Mouse (Mus musculus): Measurements from ENCODE around the gene Ppp3ca.

The Ppp3ca gene

DNA sequence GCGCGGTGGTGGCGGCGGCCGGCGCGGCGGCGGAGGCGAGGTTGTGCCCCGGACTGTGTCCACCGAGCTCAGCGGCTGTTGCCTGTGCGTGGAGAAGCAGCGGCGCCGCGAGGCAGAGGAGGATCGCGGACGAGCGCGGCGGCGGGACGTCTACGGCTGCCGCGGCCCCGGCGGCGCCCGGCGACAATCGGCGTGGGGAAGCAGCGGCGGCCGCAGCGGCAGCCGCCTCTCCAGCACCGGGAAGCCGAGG lies at the start of gene Ppp3ca:
Gene Ppp3ca (plus strand): TSS at position 15 of the 250 bp plus-strand sequence.
- in situ Hi-C loops (cut with MboI; ENCODE audit: low sequenced_read_pairs) = loop anchor here (25.0 kb wide), 1 partner anchor 783 kb away; no protein-coding TSS in a partner anchor

DNA sequence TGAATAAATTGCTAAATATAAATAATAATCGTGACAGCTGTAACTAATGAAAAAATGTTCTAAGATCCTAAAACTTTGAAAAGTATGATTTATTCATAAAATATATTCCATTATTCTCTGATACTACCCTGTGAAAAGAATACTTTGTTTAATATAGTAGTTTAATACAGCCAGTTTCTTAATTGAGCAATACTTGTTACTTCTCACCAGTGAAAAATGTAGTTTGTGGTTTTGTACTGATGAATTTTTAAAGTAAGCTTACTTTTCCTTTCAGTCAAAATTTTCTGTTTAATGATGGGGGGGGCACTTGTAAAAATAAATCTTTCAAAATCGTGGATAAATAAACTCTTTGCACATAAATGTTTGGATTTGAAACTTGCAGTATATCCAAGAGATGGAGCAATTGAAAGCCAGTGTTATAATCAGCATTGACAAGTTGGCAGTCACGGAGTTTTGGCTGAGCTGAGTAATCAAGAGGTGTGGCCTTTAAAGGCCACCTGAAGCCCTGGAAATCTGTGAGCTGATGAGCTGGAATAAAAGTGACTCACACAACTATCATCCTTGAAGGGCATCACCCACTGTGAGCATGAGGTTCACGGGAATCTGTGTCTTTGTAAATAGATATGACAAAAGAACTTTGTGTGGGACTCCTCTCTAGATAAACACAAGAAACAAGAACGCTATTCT lies 29.2 kb upstream of the Ppp3ca start:
- in situ Hi-C loops (cut with MboI; ENCODE audit: low sequenced_read_pairs) = no loop called here

DNA sequence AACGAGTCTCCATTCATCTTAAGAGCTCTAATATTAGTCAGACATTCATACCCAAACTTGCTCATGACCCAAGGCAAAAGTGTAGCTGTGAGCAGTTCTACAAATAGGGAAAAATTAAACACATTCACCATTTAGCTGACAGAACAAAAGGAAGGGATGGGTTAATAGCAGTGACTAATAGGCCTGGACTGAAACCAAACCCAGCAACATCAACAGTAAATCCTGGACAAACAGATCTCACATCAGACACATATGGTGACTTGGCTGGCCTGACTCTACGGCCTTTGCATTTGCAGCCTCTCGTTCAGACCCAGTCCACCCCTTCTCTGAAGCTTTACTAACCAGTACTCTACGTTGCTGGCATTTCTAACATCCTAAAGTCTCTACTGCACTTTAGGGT lies 19.0 kb upstream of the Ppp3ca start:
- in situ Hi-C loops (cut with MboI; ENCODE audit: low sequenced_read_pairs) = loop anchor here (25.0 kb wide), 1 partner anchor 764 kb away; no protein-coding TSS in a partner anchor

DNA sequence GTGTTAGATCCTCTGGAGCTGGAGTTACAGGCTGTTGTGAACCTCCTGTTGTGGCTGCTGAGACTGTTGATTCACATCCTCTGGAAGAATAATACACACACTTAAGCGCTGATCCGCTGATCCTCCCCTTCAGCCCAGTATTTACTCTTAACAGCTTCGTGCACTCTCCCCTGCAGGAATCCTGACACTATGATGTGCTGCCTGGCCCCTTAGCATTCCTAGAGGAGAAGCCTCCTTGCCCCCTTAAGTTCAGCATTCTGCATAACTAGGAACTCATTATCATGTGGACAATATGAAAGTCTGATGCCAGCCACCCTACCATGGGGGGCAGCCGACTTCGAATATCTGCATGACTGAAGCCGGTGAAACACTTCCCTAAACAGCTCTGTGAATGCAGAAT lies 18.4 kb upstream of the Ppp3ca start:
- in situ Hi-C loops (cut with MboI; ENCODE audit: low sequenced_read_pairs) = loop anchor here (25.0 kb wide), 1 partner anchor 764 kb away; no protein-coding TSS in a partner anchor

DNA sequence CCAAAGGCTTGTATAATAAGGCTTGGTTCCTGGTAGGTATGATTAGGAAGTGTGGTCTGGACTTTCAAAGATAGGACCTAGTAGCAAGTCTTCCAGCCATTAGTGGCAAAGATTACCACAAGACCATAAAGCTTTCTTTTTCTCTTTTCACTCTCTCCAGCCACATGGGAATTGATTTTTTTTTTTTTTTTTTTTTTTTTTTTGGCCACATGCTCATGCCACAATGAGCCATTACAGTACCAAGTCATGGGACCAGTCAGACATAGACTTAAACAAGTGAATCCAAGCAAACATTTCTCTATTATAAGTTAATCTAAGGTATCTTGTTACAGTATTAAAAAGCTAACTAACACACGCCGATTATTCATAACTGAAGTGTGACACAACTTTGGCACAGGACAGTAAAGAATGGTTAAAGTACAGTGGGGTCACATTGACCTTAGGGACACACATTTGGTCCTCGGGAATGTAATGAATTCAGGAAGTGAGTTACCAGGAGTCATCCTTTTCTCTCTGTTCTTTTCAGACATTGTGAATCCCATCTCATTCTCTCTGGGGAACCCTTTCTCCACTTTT lies 13.4 kb upstream of the Ppp3ca start:
- in situ Hi-C loops (cut with MboI; ENCODE audit: low sequenced_read_pairs) = loop anchor here (25.0 kb wide), 1 partner anchor 769 kb away; no protein-coding TSS in a partner anchor

DNA sequence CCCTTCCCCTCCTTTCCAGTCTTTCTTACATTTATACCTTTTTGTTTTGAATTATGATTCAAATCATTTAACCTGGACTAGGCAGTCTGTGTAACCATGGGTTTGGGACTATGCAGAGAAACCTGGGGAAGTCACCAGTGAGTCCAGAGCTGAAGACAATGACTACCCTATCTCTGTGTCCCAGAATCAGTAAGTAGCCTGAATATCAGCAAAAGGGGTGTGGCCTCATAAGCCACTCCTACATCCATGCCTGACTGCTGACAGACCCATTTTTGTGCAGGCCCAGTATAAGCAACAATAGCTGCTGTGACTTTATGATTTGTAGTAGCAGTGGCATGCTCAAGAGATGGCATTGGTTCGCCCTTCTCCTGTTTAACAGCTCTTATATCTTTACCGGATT lies 11.2 kb upstream of the Ppp3ca start:
- in situ Hi-C loops (cut with MboI; ENCODE audit: low sequenced_read_pairs) = loop anchor here (25.0 kb wide), 1 partner anchor 771 kb away; no protein-coding TSS in a partner anchor

DNA sequence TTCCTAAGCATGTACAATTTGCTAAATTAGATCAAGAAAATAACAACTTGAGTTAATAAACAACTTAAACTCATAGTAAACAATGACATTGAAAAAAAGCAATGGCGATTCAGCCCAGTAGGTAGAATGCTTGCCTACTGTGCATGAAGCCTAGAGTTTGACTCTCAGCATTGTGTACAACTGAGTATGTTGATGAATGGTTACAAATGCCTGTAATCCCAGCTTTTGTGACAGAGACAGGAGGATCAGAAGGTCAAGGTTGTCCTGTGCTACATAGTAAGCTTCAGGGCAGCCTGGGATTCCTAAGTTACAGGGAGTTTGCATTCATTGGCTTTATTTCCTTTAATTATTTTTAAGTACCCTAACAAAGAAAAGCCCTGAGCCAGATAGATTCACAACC lies 4.8 kb upstream of the Ppp3ca start:
- in situ Hi-C loops (cut with MboI; ENCODE audit: low sequenced_read_pairs) = loop anchor here (25.0 kb wide), 1 partner anchor 778 kb away; no protein-coding TSS in a partner anchor

DNA sequence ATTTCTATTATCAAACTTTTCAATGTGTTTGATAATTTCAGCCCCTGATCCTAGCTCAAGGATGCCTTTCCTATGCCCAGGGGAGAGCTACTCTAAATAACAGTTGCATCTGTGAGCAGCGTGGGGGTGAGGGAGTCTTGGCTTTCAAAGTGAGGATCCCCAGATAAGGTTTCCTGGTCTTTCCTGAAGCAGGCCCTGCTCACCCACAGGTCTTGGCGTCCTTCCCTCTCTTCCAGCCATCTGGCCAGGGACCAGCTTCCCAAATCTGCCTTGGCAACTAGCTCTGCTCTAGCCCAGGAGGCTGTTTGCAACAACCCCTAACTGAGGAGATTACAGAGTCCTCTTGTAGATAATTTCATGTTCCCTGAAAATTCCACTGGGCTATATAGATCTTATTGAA lies 1.9 kb upstream of the Ppp3ca start:
- in situ Hi-C loops (cut with MboI; ENCODE audit: low sequenced_read_pairs) = loop anchor here (25.0 kb wide), 1 partner anchor 781 kb away; no protein-coding TSS in a partner anchor

DNA sequence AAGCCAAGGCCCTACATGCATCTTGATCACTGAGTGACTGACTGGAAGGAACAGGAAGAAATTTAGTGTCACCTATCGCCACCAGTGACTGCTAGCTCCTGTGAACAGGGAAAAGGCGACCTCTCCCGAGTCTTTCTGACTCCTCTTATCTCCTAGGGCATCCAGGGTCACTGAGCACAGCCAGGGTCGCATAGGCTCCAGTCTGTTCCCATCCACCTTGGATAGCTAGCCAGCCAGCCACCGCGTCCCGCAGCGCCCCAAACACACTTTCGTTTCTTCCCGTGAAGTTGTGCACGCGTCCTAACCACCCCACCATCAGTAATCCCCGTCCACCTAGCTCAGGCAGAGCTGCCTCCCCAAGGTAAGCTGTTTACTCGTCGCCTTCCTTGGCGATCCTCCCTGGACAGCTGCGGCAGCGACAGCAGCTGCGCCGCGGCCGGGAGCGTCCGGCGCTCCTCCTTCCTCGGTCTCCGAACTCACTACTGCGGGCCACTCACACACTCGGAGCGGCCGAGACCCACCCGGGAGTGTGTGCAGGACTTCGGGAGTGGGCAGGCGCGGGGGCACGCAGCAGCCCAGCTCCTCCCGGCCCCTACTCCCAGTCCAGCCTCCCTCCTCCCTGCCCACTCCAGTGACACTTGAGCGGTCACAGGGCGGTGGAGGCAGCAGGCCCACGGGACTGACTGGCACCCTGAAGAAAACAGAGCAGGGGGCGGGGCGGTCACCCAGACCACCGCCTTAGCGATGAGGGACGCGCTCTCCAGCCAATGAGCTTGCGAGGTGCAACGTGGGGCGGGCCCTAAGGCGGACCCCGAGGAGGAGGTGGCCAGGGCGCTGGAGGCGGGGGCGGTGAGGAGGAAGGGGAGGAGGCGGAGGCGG lies 454 bp upstream of the Ppp3ca start:
- in situ Hi-C loops (cut with MboI; ENCODE audit: low sequenced_read_pairs) = loop anchor here (25.0 kb wide), 1 partner anchor 782 kb away; no protein-coding TSS in a partner anchor

DNA sequence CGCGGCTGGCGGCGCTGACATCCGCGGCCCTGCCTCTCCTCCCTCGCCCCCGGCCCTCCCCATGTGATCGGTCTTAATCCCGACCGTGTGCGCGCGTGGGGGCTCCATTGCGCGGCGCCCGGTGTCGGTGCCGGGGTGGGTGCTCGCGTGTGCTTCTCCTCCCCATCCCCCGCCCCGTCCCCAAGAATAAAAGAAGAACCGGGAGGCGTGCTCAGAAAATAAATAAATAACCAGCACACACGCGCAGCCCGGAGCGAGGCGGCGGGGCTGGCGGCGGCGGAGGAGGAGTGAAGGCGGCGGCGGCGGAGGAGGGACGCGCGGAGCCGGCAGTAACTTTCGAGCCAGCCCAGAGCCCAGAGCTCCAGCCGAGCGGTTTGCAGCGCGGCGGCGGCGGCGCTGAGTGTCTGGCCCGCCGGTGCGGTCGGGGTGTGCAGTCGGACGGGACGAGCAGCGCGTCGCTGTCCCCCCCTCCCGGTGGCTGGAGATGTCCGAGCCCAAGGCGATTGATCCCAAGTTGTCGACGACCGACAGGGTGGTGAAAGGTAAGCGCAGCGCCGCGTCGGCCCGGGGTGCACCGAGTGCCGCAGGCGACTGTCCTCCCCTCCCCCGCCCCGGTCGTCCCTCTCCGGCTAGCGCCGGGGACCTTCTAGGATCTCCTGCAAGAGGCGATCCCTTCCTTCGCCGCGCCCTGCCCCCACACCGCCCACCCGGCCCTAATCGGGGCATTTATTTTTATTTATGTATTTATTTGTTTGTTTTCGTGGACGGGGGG lies 622 bp downstream of the Ppp3ca start:
- in situ Hi-C loops (cut with MboI; ENCODE audit: low sequenced_read_pairs) = loop anchor here (25.0 kb wide), 1 partner anchor 783 kb away; no protein-coding TSS in a partner anchor

DNA sequence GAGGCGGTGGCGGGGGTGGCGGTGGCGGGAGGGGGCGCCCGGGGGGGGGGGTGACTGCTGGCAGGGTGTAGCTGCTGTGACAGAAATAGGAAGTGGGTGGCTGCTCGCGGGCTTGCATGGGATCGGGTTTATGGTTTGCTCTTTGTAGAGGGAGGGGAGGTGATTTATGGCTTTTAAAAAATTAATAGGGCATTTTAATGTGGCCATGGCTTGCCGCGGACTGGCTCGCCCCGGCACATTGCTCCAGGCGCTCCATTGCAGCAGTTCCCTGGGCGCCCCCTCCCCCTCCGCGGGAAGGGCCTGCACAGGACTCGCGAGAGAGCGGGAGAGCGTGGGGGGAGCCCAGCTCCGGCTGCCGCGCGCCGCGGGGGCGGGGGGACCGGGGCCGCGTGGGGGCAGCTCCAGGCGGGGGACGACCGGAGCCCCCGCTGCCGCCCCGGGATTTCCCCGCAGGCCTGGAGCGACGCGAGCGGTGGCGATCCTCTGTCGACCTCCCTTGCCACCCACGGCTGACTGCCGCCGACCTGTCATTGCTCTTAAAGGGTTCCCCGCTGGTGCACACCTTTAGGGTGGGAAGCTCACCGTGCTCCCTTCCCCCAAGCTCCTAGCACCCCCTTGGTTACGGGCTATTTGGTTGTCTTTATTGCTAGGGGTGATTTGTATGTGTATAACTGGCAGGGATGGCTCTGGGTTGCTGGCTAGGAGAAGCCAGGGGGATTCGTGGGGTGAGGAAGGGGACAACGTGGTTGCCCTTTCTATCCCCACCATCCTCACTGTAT lies 1.4 kb downstream of the Ppp3ca start:
- in situ Hi-C loops (cut with MboI; ENCODE audit: low sequenced_read_pairs) = loop anchor here (25.0 kb wide), 1 partner anchor 784 kb away; no protein-coding TSS in a partner anchor

DNA sequence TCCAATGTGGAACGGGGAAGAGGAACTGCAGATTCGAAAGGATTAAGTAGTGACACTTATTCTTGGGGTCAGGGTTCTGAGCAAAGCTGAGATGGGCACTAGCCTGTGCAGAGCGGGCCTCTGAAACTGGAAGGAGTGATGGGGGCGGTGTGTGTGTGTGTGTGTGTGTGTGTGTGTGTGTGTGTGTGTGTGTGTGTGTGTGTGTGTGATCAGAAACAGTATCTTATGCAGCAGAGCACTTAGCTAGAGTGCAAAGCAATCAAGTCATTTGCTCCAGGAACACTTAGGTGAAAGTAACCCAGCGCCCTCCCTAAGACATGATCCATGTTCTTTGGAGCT lies 2.0 kb downstream of the Ppp3ca start:
- in situ Hi-C loops (cut with MboI; ENCODE audit: low sequenced_read_pairs) = loop anchor here (25.0 kb wide), 1 partner anchor 785 kb away; no protein-coding TSS in a partner anchor

DNA sequence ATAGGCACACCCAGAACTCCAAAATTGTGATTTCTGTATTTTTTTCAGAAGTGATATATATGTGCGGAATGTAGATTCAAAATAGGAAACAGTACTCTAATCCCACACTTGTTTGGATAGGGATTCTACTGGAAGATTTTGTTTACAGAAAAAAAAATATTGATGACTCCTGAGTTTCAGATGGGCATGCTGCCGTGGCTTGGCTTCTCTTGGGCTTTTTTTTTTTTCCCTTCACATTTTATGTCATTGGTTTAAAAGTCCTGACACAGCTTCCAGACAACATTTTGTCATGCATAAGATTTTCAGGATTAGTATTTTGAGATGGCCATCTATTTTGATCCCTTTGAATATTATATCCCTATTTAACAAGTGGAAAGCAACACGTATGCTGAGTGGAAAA lies 2.9 kb downstream of the Ppp3ca start:
- in situ Hi-C loops (cut with MboI; ENCODE audit: low sequenced_read_pairs) = loop anchor here (25.0 kb wide), 1 partner anchor 786 kb away; no protein-coding TSS in a partner anchor

DNA sequence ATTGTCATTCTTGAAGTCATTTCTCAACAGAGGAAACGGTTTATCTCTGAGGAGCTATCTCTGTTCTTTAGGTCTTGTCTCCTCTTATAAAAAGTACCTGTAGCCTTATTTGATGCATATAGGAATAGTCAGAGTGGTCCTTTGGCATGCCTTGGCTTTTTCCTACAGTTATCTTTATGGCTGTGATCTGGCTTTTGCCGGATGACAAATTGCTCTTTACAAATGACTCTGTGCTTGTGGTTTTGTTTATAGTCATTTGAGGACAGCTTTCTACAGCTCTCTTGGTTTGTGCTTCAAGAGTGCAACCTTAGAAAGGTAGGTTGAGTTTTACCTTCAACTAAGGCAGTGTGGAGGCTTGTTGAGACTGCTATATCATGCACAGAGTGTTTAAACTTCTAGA lies 3.4 kb downstream of the Ppp3ca start:
- in situ Hi-C loops (cut with MboI; ENCODE audit: low sequenced_read_pairs) = loop anchor here (25.0 kb wide), 1 partner anchor 786 kb away; no protein-coding TSS in a partner anchor

DNA sequence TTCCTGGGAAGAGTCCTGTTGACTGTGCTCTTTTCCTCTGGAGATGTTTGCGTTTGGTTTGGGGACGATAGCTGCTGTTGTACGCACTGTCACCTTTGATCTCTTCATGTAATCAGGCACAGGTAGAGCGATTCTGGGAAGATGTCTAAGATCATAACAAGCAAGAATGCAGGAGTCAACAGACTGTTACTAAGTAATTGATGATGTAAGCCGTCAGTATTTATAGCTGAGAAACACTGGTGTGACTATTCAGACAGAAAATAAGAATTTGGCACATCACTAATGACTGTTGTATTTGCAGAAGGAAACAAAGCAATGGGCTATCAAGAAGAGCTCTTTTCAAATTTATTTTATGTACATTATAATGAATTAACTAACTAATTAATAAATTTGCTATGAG lies 4.6 kb downstream of the Ppp3ca start:
- in situ Hi-C loops (cut with MboI; ENCODE audit: low sequenced_read_pairs) = loop anchor here (25.0 kb wide), 1 partner anchor 787 kb away; no protein-coding TSS in a partner anchor

DNA sequence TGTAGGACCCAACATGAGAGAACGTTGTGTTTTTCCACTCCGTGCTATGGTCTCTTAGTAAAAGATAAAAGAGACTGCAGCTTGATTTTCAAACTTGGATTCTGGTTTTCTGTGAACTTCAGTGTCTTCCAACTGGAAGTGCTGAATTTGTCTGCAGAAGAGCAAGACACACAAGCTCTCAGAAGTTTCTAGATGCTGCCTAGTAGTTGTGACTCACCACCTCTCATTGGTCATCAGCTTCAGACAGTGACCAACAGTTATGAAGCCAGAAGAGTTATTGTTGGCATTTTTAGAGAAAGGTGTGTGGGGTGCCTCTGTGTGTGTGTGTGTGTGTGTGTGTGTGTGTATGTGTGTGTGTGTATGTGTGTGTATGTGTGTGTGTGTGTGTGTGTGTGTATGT lies 7.1 kb downstream of the Ppp3ca start:
- in situ Hi-C loops (cut with MboI; ENCODE audit: low sequenced_read_pairs) = no loop called here

DNA sequence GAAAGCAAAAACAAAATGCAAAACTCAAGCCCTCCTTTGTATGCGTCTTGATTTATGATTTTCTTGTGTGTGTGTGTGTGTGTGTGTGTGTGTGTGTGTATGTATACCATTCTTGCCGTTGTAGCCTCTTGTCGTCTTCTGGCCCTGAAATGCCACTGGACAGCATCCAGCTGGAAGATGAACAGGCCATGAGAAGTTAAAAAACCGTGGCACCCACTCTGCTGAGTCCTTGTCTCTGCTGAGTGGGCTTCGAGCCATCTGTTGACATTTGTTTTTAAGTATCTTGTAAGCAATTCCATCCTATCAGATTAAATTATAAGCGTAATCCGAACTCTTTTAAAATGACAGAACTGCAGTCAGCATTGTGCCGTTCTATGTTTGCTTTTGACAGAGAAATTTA lies 8.5 kb downstream of the Ppp3ca start:
- in situ Hi-C loops (cut with MboI; ENCODE audit: low sequenced_read_pairs) = no loop called here

DNA sequence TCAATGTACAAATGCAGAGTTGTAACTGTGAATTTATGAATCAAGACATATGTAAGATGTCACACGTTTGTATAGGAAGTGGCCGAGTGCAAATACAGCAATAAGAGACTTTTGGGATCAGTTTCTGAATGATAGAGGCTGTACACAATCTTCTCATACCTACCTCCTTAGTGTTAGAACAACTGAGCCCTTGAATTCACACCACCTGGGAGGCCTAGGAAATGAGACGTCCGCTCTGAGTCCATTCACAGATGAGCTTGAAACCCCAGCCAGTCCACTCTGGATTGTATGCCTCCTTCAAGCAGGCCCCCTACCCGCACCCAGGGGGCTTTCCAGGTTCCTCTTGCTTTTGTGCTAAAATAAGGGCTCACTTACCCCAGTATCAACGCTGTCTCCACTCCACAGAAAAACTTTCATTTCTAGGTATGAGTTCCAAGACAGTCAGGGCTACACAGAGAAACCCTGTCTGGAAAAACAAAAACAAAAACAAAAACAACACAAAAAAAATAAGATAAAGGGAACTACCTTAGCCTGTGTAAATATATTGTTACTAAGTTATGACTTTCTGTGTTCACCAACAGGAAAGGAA lies 10.1 kb downstream of the Ppp3ca start:
- in situ Hi-C loops (cut with MboI; ENCODE audit: low sequenced_read_pairs) = no loop called here

DNA sequence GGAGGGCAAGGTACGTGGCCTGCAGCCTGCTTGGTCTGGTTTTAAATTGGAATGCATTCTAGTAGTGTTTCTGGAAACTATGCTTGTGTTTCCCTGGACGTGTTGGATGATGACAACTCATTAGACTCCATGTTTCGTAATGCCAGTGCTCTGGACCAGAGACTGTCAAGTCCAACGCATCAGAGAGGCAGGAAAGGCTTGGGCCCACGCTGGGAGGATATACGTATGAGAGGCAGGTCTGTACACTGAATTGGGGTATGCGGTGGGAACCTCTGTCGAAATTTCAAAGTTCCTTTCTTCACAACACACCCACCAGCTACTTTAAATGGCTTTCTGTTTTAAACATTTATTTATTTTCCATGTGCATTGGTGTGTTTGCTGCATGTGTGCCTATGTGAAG lies 12.3 kb downstream of the Ppp3ca start:
- in situ Hi-C loops (cut with MboI; ENCODE audit: low sequenced_read_pairs) = no loop called here
